Mouse (Mus musculus) megakaryocyte progenitor cell, adult 5-6 weeks (primary cell): ENCODE measurements around the gene Pfkp. TPM values are rescaled to one million over a fixed set of nuclear protein-coding genes. Genes with fewer than 3 reads are reported as not detected.

Source experiments
- ATAC-seq: replicated peaks from 2 replicates; pipeline ENCODE4 v1.8.0; 2016; ENCODE audit warnings: mild to moderate bottlenecking, moderate TSS enrichment, inconsistent platforms; ENCODE audit not compliant: poor library complexity
- total RNA-seq, 2 experiments: library from RNA; stranded (forward) in 1 of 2; stranded (reverse) in 1 of 2; fragments of 157-497, 149-512 nt in 1 of 2; fragments of 200-1000 nt in 1 of 2; gene quantifications; 2 replicates each; pipeline versions ENCODE4 v1.2.3 to v1.2.4; 2015 to 2017

Pfkp gene
- total RNA-seq, 2 experiments from 2014 or later = 45.2 to 99.4 TPM

DNA sequence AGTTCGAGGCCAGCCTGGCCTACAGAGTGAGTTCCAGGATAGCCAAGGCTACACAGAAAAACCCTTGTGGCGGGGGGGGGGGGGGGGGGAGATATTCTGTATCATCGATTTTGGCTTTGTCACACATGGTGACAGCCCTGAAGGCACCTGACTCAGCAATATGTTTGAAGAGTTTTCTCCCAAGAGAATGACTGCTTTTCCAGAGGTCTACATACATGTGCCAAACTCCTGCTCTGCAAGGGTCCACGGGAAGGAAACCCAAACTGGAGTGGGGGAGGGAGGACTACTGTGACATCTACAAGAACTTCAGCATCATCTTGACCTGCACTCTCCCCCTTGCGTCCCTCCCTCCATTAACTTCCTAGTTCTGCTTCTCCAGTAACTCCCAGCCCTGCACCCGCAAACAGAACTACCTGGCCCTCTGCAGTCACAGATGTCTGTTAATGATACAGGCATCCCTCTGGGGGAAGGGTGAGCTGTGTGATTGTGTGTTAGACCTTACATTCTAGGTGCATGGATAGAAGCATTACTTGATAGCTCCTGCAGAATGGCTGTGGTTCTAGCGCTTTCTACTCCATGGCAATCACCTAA, 10.9 kb downstream of the Pfkp start:
- ATAC-seq = 0 out of 2 replicates have a peak, but pooled peaks have one; percentile 3

DNA sequence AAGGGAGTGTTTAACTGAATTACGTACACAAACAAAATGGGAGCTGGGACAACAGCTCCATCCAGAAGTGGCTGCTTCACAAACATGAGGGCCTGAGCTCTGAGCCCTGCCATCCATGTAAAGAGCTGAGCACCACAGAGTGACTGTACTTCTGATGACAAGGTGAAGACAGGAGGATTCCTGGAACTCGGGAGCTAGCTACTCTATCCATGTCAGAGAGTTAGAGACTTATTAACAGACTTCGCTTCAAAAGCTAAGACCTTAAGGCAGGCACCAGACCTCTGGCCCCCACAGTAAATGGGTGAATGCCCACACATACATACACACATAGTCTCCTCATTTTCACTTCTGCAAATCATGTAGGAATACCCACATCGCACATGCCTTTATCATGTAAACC, 11.6 kb downstream of the Pfkp start:
- no peak for ATAC-seq

DNA sequence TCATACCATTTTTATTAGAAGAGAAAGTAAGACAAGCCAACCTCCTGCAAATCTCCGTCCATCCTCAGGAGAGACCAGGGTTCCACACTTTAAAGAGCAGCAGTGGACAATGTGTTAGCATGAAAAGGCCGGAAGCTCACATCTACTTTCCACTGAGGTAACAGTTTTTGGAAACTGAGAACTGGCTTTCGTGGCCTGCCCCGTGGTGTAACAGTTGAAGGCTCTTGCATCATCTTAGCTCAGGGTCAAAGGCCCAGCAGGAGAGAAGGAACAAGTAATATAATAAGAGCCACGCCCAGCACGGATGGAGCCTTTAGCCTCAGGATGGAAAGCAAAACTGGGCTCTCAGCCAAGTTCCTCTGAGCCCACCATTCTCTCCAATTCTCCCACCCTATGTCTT, 12.1 kb downstream of the Pfkp start:
- ATAC-seq = peak; percentile 65

DNA sequence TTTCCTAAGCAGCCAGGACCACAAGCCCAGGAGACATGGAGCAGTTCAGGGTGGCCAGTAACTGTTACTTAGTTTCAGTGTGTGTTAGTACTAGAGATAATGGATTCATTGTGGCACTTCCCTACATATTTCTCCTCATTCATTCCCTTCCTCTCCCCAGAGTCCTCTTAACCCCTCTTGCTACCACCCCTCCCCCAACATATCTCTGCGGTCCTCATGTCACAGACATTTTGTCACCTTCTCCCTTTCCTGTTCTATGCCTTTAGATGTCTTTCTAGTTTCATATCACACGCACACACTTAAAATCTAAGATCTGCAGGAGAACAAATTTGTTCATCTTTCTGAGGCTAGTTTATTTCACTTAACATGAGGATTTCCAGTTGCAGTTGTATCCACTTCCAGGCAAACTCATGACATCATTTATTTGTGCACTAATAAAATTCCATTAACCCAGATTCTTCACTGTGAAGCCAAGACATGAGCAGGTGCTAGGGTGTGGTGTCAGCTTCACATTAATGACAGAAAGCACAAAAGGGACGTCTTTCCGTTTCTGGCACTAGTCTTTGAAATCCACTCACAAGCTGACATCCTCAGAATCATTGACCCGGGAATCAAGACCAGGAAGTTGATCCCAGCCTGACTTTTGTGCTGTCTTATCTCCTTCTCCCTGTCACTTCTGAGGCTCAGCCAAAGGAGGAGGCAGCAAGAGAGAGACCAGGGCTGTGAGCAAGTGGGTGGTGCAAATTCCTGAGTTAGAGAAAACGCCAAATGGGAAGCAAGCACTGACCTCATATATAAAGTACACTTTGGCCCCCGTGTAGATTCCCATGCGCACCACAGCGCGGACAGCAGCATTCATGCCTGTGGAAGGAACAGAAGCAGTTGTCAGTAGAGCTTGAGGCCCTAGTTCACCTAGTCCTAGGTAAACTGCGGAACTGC, 13.2 kb downstream of the Pfkp start:
- ATAC-seq = no peak

GRCm38 (mm10) chr13:6634063-6634462, 14.5 kb downstream of the Pfkp start:
- ATAC-seq = no peak

GRCm38 (mm10) chr13:6633524-6633923, 15.1 kb downstream of the Pfkp start:
- ATAC-seq = peak; percentile 53

- ATAC-seq = no peak
These were observed 15.6 kb downstream of the Pfkp start for GRCm38 (mm10) chr13:6632935-6633334.

DNA sequence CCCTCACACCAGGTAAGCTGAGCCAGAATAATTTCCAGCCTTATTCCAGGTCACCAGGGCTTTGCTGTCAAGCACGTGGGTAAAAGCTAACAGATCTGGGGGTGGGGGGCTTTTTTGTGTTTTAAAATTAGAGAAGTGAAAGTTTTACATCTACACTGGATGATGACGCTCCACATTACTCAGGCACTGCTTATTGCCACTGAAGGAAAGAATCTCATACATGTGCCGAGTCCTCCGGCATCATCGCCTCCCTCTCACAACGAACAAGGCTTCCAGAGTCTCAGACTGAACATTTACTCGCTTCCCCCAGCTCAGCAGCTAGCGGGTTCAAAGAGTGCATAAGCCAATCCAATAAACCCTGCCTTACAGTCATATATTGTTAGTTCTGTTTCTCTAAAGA, 16.1 kb downstream of the Pfkp start:
- ATAC-seq = peak; percentile 24

- no peak for ATAC-seq
These were observed 16.6 kb downstream of the Pfkp start for GRCm38 (mm10) chr13:6631772-6632510.

GRCm38 (mm10) chr13:6630660-6631059, 17.9 kb downstream of the Pfkp start:
- ATAC-seq = no peak

GRCm38 (mm10) chr13:6629927-6630326, 18.6 kb downstream of the Pfkp start:
- ATAC-seq = no peak

DNA sequence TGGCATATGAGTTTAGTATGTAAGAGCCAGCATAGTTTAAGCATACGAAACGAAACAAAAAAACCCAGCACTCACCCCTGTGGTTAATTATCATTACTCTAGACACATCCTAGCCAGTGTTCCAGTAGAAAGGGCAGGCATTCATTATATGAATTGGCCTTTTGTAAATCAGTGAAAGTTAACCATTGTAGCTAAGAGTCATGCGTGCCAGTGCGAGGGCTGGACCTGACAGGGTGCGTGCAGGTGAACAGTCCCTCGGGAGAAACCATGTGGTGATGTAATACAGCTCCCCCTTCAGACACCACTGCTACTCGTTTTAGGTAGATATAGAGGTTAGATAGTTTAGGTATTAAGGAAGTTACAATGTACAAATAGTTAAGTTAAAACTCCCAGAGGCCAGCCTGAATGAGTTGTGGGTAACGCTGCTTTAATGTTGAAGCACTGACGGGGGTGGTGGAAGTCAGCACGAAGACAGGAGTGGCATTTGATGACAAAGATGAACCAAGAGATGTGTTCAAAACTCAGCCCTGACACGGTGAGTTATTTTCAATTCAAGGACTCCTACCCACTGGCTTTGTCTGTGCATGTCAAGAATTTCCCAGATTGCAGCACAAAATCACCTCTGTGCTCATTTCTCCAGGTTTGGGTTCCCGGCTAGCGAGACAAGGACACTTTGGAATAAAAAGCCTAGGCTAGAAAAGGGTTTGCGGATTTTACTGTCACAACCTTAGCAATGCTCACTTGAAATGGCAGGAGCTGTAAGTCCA, 19.4 kb downstream of the Pfkp start:
- ATAC-seq = no peak

GRCm38 (mm10) chr13:6628261-6628660, 20.3 kb downstream of the Pfkp start:
- no peak for ATAC-seq

DNA sequence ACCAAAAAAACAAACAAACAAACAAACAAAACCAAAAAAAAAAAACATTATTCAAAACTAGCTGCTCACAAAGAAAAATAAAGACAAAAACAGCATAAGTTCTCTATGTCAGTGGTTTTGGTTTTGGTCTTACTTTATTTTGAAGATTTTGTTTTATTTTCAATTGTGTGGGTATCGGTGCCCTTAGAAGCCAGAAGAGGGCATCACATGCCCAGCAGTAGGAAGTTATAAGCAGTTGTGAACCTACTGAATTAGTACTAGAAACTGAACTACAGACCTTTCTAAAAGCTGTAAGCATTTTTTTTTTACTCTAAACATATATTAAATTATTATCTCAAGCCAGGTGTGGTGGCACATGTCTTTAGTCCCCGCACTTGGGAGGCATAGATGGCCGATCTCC, 21.2 kb downstream of the Pfkp start:
- ATAC-seq = peak; percentile 60; the same call in 1 of the 2 replicates

GRCm38 (mm10) chr13:6626508-6627114, 22.0 kb downstream of the Pfkp start:
- ATAC-seq = no peak

DNA sequence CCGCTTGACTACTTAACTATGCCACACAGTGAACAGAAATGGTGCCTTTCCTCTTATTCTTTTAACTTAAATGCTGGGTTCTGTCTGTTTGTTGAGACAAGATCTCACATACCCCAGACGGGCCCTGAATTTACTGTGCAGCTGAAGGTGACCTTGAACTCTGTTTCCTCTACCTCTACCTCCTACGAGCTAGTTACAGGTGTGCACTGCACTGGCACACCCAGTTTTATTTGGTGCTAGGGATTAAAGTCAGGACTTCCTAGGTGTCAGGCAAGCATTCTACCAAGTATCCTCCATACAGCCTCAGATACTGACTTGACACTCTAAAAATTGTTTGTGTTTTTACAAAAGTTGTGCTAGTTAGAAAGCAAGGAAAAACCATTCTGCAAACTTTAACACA, 22.6 kb downstream of the Pfkp start:
- no peak for ATAC-seq

GRCm38 (mm10) chr13:6624604-6625003, 24.0 kb downstream of the Pfkp start:
- peak; percentile 17; the same call in 1 of the 2 replicates for ATAC-seq

- no peak for ATAC-seq
These were observed 24.5 kb downstream of the Pfkp start for GRCm38 (mm10) chr13:6624121-6624520.

DNA sequence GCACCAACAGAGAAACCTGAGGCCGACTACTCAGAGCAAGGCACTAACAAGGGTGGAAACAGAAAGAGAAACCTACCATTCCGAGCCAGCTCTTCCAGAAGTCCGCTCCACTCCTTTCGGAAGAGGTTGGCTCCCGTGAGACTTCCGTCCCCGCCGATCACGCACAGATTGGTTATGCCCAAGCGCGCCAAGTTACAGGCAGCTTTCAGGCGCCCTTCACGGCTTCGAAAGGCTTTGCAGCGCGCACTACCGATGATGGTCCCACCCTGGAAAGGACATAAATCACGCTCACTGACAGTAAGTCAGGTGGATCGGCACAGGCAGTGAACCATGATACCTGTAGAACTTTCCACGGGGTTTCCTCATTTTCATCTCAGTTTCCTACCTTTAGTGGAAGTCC, 26.7 kb downstream of the Pfkp start:
- no peak for ATAC-seq

DNA sequence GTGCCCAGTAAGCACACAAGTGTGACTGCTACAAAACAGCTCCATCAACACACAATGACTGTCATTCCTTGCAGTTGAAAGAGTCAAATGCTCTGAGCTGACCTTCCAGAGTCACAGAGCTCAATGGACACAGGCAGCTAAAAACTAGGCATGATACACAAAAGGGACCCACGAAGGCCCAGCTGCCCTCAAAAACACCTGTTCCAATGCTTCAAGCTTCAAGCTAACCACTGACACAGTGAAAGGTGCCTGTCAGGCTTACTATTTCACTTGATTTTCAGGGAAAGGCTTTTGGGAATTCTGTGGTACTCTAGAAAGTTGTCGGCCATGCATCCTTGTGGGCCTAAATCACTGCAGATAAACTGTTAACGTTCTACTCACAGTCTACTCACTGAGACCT, 28.3 kb downstream of the Pfkp start:
- ATAC-seq = no peak
